Mouse (Mus musculus) frontal cortex, adult (tissue): ENCODE data around the gene Plcb4.
A peak's percentile ranks its signal among the peaks of the same experiment; 100 is the strongest.
"Not testable (repeated sequence)": the region's sequence is repeated elsewhere in the genome, so short reads cannot be mapped to it uniquely, and the experiment has no call there.

Experiments
- ATAC-seq: cut with Nextera tagmentation; 2 replicates; pipeline ENCODE4 v1.9.2; 2017; ENCODE audit warnings: mild to moderate bottlenecking, moderate library complexity, mixed read lengths; ENCODE audit not compliant: low TSS enrichment

Plcb4 gene

DNA sequence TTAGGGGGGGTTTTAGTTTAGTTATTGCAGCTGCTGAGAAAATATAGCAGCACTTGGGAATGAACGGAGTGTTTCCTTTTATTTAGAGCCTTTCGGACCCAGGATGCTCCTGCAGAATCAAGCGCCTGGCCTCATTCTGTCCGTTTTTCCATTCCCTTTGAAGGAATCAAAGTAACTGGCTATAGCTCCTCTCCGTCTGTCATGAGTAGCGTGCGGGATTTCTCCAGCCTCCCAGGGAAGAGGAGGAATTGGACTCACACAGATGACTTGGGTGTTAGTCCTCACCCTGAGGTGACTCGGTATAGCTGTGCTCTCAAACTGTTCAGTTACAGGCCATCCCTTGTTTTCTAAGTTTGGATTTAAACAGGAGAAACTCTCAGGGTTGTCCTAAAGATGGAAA, 14.8 kb downstream of the Plcb4 start:
- ATAC-seq: no peak

DNA sequence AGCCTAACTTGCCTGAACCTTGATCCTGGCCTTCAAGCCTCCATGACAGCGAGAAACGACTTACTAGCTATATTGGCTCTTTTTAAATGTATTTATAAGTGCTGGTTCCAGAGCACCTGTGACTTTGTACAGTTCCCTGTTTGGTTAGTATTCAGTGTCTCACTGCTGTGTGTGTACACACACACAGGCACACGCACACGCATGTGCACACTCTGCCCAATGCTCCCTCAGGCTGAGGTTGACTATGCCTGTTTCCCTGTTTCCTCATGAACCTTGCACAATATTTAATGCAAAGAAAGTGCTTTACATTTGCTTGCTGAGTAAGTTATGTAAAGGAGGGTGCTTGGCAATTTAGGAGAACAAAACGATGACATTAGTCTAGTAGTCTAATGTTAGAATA, 16.5 kb downstream of the Plcb4 start:
- no peak for ATAC-seq

GRCm38 (mm10) chr2:135676978-135677501, 18.2 kb downstream of the Plcb4 start:
- peak; percentile 84 for ATAC-seq

DNA sequence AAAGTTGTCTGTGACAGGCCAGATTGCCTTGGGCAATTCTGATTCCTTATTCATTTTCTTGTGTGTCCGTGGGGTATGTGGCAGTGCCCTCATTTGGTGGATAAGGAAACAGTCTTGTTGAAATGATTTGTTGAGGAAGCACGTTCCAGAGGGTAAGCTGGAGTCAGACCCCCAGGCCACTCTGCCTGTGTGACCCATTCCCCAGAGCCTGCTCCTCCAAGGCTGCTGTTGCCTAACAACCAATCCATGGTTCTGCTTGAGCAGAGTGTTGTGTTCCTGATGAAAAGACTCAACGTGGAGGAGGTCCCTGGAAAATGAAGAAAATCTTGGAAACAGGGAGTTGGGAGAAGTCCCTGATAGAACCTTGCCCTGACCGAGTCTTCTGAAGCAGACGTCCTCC, 18.8 kb downstream of the Plcb4 start:
- peak; percentile 1; the same call in 1 of the 2 replicates for ATAC-seq

DNA sequence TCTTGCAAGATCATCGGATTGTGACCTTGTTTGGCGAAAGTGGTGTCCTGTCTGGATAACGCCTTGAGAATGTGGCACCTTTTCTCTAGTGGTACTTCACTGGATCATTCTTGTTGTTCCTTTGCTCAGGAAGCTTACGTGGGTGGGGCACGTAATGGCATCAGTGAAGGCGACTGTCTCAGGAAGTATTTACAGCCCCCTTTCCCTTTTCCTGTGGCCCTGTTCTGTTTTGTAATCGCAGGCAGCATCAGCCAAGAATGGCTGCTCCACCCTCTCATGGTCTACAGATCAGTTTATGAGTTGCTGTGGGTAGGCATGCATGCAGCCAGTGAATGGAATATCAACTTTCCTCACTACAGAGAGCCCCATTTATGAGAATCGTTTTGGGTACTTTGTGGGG, 21.2 kb downstream of the Plcb4 start:
- ATAC-seq: no peak

- ATAC-seq: no peak
Observed at GRCm38 (mm10) chr2:135680406-135681134, 21.8 kb downstream of the Plcb4 start.

- ATAC-seq: 0 out of 2 replicates have a peak, but pooled peaks have one; percentile 9
Observed at GRCm38 (mm10) chr2:135683684-135684440, 25.1 kb downstream of the Plcb4 start.

DNA sequence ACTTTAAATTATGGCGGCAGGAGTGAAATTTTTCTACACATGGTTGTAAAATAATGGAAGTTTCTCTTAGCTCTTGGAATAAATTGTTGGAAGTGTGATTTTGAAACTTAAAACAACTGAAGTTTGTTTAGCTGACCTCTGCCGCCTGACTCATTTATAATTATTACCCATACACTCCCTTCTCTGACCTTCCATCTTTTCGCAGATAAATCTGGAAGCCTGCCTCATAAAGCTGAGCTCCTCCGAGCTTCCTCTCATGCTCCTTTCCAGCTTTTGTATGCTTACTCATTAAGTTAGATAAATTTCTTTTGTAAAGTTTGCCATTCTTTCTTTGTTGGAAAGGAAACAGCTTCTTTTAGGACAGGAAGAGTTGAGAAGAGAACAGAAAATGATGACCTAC, 27.9 kb downstream of the Plcb4 start:
- ATAC-seq: no peak

GRCm38 (mm10) chr2:135687585-135687984, 28.8 kb downstream of the Plcb4 start:
- ATAC-seq: no peak

DNA sequence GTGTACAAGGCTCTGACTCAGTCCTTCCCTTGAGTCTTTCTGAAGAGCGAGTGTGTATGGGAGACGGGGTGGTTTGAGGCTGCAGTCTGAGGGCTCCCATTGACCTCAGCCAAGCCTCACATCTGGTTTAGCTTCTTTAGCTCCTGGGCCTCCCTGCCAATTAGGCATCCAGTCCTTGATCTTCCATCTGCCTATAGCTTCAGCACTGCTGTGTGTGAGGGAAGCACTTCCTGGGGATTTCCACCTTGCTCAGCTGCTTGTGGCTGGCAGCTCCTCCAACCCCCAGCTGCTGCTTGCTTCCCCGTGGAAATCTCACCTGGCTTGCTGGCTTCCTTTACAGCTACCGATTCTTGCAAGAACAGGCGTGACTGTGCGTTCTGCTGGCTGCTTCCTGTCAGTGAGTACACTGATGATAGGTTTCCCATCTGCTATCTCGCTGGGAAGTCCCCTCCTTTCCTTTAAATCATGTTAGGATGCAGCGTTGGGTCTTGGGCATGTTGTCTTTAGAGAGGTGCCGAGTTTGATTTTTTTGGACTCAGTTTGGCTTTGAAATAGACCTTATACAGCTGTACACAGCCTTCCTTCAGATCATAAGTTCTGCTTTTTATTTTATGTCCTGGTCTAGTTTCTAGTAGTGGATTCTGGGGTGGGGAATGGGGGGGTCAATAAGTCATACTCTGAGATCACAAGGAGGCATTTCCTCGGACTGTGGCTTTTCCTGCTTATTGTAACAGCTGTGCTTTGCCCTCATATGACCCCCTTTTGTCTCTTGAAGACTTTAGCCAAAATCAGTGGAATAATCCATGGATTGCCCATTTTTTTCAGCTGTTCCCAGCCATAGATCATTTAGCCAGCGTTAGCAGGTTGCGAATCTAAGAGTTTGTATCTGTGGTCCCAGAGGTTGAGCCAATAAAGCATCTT, 34.0 kb downstream of the Plcb4 start:
- peak; percentile 52; the same call in 1 of the 2 replicates for ATAC-seq

GRCm38 (mm10) chr2:135700686-135701413, 42.0 kb downstream of the Plcb4 start:
- no peak for ATAC-seq

DNA sequence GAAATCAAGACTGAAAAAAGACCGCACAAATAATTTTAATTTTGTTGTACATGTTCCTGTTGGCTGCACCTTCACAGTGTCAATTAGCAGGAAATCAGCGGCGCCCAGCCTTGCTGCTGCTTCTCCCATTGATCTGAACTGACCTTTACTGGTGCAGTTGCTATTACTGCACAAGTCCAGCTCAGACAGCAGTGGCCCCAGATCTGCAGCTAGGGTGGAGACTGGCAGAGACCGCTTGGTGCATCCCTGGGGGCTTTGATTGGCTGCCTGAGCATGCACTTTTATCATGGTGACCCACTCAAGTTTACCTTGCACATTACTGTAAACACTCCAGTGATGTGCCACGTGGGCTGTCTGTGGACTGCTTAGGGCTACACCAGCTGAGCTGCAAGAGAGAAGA, 45.9 kb downstream of the Plcb4 start:
- ATAC-seq: no peak

DNA sequence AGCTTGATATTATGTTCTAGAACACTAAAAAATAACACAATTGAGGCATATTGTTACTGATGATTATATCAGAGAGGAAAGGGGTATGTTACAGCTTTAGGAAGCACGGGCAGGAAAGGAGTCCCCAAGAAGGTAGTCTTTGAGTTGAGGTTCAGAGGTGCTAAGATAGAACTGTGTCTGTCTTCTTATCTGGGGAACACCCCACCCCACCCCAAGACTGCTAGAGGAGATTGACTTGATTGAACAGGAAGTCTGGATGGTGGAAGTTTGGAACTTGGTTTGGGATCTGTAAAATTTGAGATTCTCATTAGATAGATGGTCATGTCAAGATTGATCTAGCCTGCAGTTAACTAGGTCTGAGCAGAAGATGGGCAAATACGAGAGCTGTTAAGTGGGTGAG, 48.5 kb downstream of the Plcb4 start:
- no peak for ATAC-seq

DNA sequence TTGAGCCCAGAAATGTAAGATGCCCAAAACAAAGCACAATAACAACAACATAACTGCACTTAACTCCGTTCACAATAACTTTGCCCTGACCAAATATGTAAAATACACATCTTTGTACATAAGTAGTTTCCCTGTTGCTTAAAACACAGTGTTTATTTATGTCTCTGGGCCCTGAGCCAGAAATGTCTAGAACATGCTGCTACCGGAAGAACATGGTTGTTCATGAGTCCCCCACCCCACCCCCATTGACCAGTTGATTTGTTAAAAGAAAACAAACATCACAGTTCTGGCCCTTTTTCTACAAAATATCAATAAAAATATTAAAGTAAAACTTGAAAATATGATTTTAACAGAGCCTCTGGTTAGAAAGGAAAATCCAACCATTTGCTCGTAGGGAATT, 49.6 kb downstream of the Plcb4 start:
- ATAC-seq: no peak

DNA sequence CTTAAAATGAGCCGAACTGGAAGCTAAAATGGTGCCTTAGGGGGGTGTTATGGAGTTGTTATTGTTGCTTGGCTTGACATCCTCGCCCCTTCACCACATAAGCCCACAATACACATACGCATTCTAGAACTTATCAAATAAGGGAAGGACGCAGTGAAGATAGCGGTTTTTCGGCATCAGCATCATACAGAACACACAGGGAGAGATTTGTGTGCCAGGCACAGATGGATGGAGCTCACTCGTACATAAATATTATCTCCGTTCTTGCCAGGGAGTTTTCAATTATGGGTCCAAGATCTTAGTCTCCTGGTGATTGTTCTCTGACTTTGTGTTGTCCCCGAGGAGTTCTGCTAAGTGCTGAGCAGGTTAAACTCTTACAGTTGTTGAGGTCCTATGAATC, 50.0 kb downstream of the Plcb4 start:
- peak; percentile 58 for ATAC-seq

DNA sequence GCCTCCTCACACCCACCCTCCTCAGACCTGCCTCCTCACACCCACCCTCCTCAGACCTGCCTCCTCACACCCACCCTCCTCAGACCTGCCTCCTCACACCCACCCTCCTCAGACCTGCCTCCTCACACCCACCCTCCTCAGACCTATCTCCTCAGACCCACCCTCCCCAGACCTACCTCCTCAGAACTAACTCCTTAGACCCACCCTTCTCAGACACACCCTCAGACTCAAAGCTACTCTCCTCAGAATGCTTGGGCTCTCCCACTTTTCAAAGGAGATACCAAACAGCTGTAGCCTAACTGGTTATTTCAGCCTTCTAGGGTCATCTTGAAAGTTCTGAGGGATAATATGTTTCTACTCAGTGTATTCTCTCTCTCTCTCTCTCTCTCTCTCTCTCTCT, 50.9 kb downstream of the Plcb4 start:
- not testable (repeated sequence) for ATAC-seq

DNA sequence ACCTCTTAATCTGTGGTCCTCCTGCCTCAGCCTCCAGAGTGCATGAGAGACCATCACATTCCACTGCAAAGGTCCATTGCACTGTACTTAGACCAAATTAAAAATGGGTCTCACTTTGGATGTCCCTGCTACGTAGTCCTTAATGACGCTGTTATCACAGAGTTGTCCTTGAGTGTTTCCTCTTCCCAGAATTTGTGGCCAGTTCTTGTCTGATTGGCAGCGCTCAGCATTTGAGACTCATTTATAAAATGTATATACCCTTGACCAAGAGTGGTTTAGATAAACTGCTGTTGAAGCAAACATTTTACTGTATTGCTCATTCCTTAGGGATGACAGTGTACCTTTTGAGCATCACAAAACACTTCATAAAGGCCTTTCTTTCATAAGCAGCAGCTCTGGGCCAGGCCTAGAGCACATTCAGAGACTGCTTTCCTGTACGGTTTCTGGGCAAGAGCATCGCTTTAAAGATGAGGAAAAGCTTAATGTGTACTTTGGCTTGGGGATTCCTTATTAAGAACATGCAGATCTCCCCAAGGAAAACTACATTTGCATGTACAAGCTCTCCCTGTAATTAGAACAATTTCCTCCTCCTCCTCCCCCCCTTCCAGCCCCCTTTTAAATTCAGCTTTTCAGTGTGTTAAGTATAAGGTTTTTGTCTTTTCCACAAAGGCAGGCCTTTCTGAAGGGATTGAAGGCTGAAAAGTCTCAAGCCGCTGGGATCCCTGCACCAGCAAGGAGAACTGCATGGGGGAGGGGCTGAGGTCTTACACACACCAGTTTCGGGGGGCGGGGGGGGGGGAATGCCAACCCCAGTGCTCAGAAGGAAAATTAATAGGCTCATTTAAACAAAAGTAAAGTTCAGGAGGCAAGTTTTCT, 52.5 kb downstream of the Plcb4 start:
- no peak for ATAC-seq

DNA sequence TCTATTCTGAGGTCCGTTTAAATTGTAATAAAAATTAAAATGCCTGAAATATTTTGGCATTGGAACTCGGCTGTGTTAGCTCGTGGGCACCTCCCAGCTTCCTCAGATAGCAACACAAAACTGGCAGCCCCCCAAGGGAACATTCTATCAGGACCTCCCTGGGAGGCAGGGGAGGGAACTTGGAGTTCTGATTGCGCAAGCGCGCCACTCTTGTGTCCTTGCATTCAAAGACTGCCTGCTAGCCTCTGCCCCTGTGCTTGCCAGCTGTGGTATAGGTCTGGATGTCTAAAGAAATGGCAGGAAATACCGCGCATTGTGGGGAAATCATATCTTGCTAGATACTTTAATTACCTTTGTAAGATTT, 53.1 kb downstream of the Plcb4 start:
- peak; percentile 42; the same call in 1 of the 2 replicates for ATAC-seq

DNA sequence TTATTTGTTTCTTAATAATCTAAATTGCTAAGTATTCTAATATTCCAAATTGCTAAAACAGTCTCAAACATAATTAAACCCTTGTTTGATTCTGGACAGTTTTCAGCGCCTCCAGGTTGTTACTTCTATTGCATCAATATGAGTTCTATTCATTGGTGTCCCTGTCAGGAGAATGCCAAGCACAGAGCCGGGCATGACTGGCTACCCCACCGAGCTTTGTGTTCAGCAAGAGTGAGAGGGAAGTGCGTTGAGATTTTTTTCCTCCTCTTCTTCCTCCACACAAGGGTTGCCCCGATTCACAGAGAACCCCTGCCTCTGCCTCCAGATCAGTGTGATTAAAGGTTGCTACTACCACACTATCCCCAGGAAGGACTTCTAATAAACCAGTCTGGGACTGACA, 53.5 kb downstream of the Plcb4 start:
- ATAC-seq: no peak

DNA sequence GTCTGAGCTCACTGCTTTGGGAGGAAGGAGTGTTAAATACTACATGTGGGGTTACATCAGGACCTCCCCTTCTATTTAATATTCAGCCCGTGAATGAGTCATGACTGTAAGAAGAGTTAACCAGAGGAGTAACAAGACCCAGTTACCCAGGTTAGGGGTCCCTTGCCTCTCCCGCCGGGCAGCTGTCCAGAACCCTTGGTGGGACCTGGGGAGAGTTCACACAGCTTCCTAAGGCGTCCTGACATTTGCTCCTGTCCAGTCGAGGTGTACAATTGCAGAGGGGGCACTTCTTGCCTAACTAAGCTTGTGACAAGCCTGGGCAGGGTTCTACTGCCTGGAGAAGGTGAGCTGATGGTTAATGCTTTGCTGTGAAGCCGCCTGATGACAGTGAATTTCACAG, 54.1 kb downstream of the Plcb4 start:
- no peak for ATAC-seq
